Mouse (Mus musculus): ENCODE data around the gene Idi1.
"Not testable (repeated sequence)": the region's sequence is repeated elsewhere in the genome, so short reads cannot be mapped to it uniquely, and the experiment has no call there.

Gene Idi1

GRCm38 (mm10) chr13:8873776-8874175 is 11.5 kb upstream of the Idi1 start:
- in situ Hi-C loops (cut with MboI; ENCODE audit: low pct_unique_long_range_greater_than_20kb in 1 of 2, low sequenced_read_pairs in 2 of 2, unreplicated experiment in 1 of 2): no loop called here

- in situ Hi-C loops (cut with MboI; ENCODE audit: low pct_unique_long_range_greater_than_20kb in 1 of 2, low sequenced_read_pairs in 2 of 2, unreplicated experiment in 1 of 2): no loop called here
These were observed 3.7 kb upstream of the Idi1 start for GRCm38 (mm10) chr13:8881611-8882010.

- in situ Hi-C loops (cut with MboI; ENCODE audit: low pct_unique_long_range_greater_than_20kb in 1 of 2, low sequenced_read_pairs in 2 of 2, unreplicated experiment in 1 of 2): not testable (repeated sequence)
These were observed 1.4 kb upstream of the Idi1 start for GRCm38 (mm10) chr13:8883870-8884269.

- in situ Hi-C loops (cut with MboI; ENCODE audit: low pct_unique_long_range_greater_than_20kb in 1 of 2, low sequenced_read_pairs in 2 of 2, unreplicated experiment in 1 of 2): no loop called here
These were observed 872 bp downstream of the Idi1 start for GRCm38 (mm10) chr13:8886185-8886560.

- in situ Hi-C loops (cut with MboI; ENCODE audit: low pct_unique_long_range_greater_than_20kb in 1 of 2, low sequenced_read_pairs in 2 of 2, unreplicated experiment in 1 of 2): no loop called here
These were observed 3.3 kb downstream of the Idi1 start for GRCm38 (mm10) chr13:8888603-8889002.

- in situ Hi-C loops (cut with MboI; ENCODE audit: low pct_unique_long_range_greater_than_20kb in 1 of 2, low sequenced_read_pairs in 2 of 2, unreplicated experiment in 1 of 2): not testable (repeated sequence)
These were observed 20.7 kb downstream of the Idi1 start for GRCm38 (mm10) chr13:8905986-8906385.

- in situ Hi-C loops (cut with MboI; ENCODE audit: low pct_unique_long_range_greater_than_20kb in 1 of 2, low sequenced_read_pairs in 2 of 2, unreplicated experiment in 1 of 2): not testable (repeated sequence)
These were observed 28.6 kb downstream of the Idi1 start for GRCm38 (mm10) chr13:8913890-8914289.

- in situ Hi-C loops (cut with MboI; ENCODE audit: low pct_unique_long_range_greater_than_20kb in 1 of 2, low sequenced_read_pairs in 2 of 2, unreplicated experiment in 1 of 2): no loop called here
These were observed 48.2 kb downstream of the Idi1 start for GRCm38 (mm10) chr13:8933499-8933898.

- in situ Hi-C loops (cut with MboI; ENCODE audit: low pct_unique_long_range_greater_than_20kb in 1 of 2, low sequenced_read_pairs in 2 of 2, unreplicated experiment in 1 of 2): not testable (repeated sequence)
These were observed 52.4 kb downstream of the Idi1 start for GRCm38 (mm10) chr13:8937611-8938140.

GRCm38 (mm10) chr13:8941110-8941509 is 55.8 kb downstream of the Idi1 start:
- in situ Hi-C loops (cut with MboI; ENCODE audit: low pct_unique_long_range_greater_than_20kb in 1 of 2, low sequenced_read_pairs in 2 of 2, unreplicated experiment in 1 of 2): not testable (repeated sequence)

- in situ Hi-C loops (cut with MboI; ENCODE audit: low pct_unique_long_range_greater_than_20kb in 1 of 2, low sequenced_read_pairs in 2 of 2, unreplicated experiment in 1 of 2): not testable (repeated sequence)
These were observed 56.4 kb downstream of the Idi1 start for GRCm38 (mm10) chr13:8941701-8942100.

Data from mouse embryonic stem cell (cell line).